Mouse (Mus musculus) forebrain, embryonic 11.5 days (tissue): Measurements from ENCODE around the gene Cep112. TPM values are rescaled to one million over a fixed set of nuclear protein-coding genes. Genes with fewer than 3 reads are reported as not detected.

Experiments
- ATAC-seq: fragments of 200-750 bp; cut with Nextera tagmentation; replicated peaks from 2 replicates; pipeline ENCODE4 v1.8.0; 2017; ENCODE audit warnings: moderate TSS enrichment; ENCODE audit not compliant: low FRiP score
- DNase-seq: peaks from one replicate; pipeline ENCODE4 v3.0.0-alpha.2; 2017; ENCODE audit warnings: low spot score
- H3K27ac ChIP-seq: fragments of 300-500 bp; sonication (generic); 2 replicates; pipeline ENCODE4 v1.5.1; 2014; ENCODE audit warnings: low read depth, low read length
- H3K27me3 ChIP-seq: fragments of 300-500 bp; sonication (generic); 2 replicates; pipeline ENCODE4 v1.6.1; 2014; ENCODE audit warnings: mild to moderate bottlenecking, low read length, mixed read lengths; ENCODE audit not compliant: control insufficient read depth, insufficient read depth
- H3K36me3 ChIP-seq: fragments of 300-500 bp; sonication (generic); 2 replicates; pipeline ENCODE4 v1.6.1; 2014; ENCODE audit warnings: mild to moderate bottlenecking, low read length, moderate library complexity, mixed read lengths; ENCODE audit not compliant: control insufficient read depth, insufficient read depth
- H3K4me1 ChIP-seq: fragments of 300-500 bp; sonication (generic); replicated peaks from 2 replicates; pipeline ENCODE4 v1.6.1; 2014; ENCODE audit warnings: low read length, mixed read lengths; ENCODE audit not compliant: control insufficient read depth, insufficient read depth
- H3K4me2 ChIP-seq: fragments of 300-500 bp; sonication (generic); 2 replicates; pipeline ENCODE4 v1.6.1; 2014; ENCODE audit warnings: low read depth, mild to moderate bottlenecking, low read length, moderate library complexity, mixed read lengths; ENCODE audit not compliant: severe bottlenecking
- H3K4me3 ChIP-seq: fragments of 300-500 bp; sonication (generic); 2 replicates; pipeline ENCODE4 v1.5.1; 2014; ENCODE audit warnings: low read depth, low read length
- H3K9ac ChIP-seq: fragments of 300-500 bp; sonication (generic); 2 replicates; pipeline ENCODE4 v1.6.1; 2014; ENCODE audit warnings: low read length
- H3K9me3 ChIP-seq: fragments of 300-500 bp; sonication (generic); 2 replicates; pipeline ENCODE4 v1.6.1; 2016; ENCODE audit warnings: low read length, mixed read lengths; ENCODE audit not compliant: control insufficient read depth
- WGBS: fragments of 180-500 bp; shearing (Covaris S2); extraction: QIAGEN DNeasy Blood & Tissue Kit; methylation state at CpG from one replicate; pipeline ENCODE4 v1.1.7; 2014; 5-methylcytosine and 5-hydroxymethylcytosine counted together
- polyA plus RNA-seq: library from polyadenylated mRNA; unstranded; fragments of >200 nt; fragmentation: Nextera tagmentation; extraction: Ambion mirVana; gene quantifications from 2 replicates; pipeline ENCODE4 v1.2.1, GENCODE M21; 2014

The Cep112 gene
- polyA plus RNA-seq, 1 experiment from 2014 or later, result 16.9 TPM

DNA sequence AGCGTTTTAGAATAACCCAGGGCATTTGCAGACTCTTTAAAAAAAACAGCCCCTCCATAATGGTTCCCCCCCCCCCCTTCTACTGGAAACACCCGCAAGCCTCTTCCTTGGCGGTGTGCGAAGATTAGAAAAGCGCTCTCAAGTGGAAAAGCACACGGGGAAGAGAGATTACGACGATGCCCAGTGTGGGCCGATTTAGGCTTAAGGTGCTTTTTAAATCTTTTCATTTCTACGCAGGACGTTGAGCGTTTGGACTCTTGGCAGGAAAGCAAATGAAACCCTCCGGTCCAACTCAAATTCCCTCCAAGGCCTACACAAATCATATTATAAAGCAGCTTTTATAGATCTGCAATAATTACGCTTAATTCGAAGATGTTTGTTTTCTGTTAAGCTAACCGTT is 465.6 kb downstream of the Cep112 start:
- H3K4me2 ChIP-seq, result peak overlapping the region; percentile 52
- DNase-seq (no peak), ATAC-seq (0 out of 2 replicates have a peak, but pooled peaks have one; percentile 11)
- no peaks in the 10 kb centered on the region for H3K36me3 ChIP-seq
- peak overlapping the region; percentile 22 for H3K4me3 ChIP-seq
- H3K27ac ChIP-seq, result 0 out of 2 replicates have a peak overlapping the region, but pooled peaks have one; percentile 31
- 10% methylated on average over 16 of the region's 16 CpGs for WGBS
- peaks cover 20% of the 10 kb centered on the region for H3K4me1 ChIP-seq
- no peaks in the 10 kb centered on the region for H3K9me3 ChIP-seq
- H3K9ac ChIP-seq, result peak overlapping the region; percentile 13
- H3K27me3 ChIP-seq, result peaks cover 6% of the 10 kb centered on the region; the same call in 1 of the 2 replicates

DNA sequence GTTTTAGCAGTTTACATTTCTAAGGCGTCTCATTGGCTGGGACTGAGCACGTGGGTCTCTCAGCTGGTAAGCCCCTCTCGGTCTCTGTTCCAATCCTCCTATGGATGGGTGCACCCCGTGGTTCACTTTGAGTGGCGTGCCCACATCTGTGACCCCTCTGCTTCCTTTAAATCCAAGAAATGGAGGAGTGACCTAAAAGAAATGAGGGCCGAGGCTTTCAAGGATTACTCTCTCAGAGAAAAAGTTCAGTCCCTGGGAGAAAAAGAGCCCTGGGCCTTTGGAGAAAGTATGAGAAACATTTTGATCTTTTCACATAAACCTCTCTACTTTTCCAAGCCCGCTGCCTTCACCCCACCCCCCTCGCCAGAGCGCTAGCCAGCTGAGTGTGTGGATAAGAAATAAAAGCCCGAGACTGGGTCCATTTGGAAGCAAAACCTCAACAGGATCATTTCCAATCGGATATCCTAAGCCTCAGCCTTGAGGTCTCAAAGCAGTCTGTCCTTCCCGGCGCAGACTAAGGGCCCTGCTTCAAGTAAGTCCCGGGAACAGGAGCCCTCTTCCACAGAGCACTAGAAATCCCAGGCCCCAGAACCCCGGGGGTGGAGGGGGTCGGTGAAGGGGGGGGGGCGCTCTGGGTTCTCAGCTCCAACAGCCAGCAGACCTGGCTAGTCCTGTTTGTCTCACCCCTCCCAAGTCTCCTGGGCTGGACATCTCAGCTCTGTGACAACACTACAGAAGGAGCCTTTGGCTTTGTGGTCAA is 466.3 kb downstream of the Cep112 start:
- Histone ChIP-seq H3K4me1 (peaks cover 20% of the 10 kb centered on the region), H3K36me3 (no peaks in the 10 kb centered on the region), H3K27ac (peak overlapping the region; percentile 86), H3K27me3 (peaks cover 6% of the 10 kb centered on the region; the same call in 1 of the 2 replicates), H3K4me3 (peak overlapping the region; percentile 22), H3K4me2 (peak overlapping the region; percentile 52), H3K9me3 (no peaks in the 10 kb centered on the region), H3K9ac (peak overlapping the region; percentile 40)
- peak; percentile 92 for ATAC-seq
- WGBS, result 0% methylated on average over 17 of the region's 17 CpGs
- peak; percentile 79 for DNase-seq

DNA sequence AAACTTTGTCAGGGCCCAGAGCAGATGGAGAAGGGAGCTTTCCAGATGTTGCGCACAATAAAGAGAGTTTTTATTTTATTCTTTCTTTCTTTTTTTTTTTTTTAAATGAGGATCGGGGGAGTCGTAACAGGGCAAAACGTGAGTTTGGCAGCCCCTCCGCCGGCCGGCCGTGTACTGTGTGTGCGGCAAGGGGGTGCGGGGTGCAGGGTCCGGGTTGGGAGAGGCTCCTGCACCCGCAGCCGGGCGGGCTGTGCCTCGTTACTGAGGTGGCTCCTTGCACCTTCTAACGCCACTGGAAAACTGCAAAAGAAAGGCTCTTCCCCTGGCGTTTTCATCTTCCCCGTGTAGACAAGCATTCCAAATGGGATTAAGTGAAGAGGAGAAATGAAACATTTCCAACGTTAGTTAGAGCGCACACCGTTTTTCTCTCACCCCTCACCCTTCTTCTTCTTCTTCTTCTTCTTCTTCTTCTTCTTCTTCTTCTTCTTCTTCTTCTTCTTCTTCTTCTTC is 466.9 kb downstream of the Cep112 start:
- peak overlapping the region; percentile 22 for H3K4me3 ChIP-seq
- ATAC-seq (no peak), DNase-seq (no peak)
- H3K27me3 ChIP-seq, result peaks cover 6% of the 10 kb centered on the region; the same call in 1 of the 2 replicates
- peak overlapping the region; percentile 40 for H3K9ac ChIP-seq
- no peaks in the 10 kb centered on the region for H3K36me3 ChIP-seq
- peak overlapping the region; percentile 52 for H3K4me2 ChIP-seq
- no peaks in the 10 kb centered on the region for H3K9me3 ChIP-seq
- H3K27ac ChIP-seq, result peak overlapping the region; percentile 86
- peaks cover 20% of the 10 kb centered on the region for H3K4me1 ChIP-seq
- under 1% methylated on average over 21 of the region's 21 CpGs for WGBS

GRCm38 (mm10) chr11:108892406-108892805 is 467.4 kb downstream of the Cep112 start:
- WGBS, result 3% methylated on average over 7 of the region's 7 CpGs
- Histone ChIP-seq H3K4me1 (peaks cover 20% of the 10 kb centered on the region), H3K27ac (peak overlapping the region; percentile 37; the same call in 1 of the 2 replicates), H3K4me3 (peak overlapping the region; percentile 10; the same call in 1 of the 2 replicates), H3K4me2 (peak overlapping the region; percentile 43; the same call in 1 of the 2 replicates), H3K27me3 (peaks cover 6% of the 10 kb centered on the region; the same call in 1 of the 2 replicates), H3K9ac (no peak overlapping the region), H3K9me3 (no peaks in the 10 kb centered on the region), H3K36me3 (no peaks in the 10 kb centered on the region)
- no peak for DNase-seq
- ATAC-seq, result no peak

DNA sequence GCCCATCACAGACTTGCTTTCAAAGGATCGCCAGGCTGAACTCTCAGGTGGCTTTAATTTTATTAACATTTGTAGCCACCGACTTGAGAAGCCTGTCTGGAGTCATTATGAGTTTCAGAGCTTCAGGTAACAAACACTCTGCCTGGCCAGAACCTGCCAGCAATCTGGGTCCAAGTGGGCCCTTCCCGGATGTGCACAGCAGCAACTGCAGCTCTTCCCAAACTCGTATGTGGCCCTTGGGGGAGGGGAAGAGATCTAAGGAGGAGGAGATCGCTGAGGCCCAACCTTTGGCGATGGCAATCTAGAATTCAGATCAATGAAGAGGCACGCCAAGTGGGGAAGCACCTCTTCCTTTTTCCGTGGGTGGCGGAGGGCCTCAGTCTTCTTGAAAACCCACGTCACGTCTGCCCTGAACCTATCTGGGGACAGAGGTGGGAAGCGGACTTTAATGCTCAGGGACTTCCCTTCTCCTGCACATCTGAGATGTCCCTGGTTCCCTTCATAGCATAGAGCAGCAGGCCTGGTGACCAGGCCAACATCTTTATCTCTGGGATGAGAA is 468.3 kb downstream of the Cep112 start:
- no peaks in the 10 kb centered on the region for H3K9me3 ChIP-seq
- H3K4me1 ChIP-seq, result peaks cover 20% of the 10 kb centered on the region
- DNase-seq (no peak), ATAC-seq (no peak)
- peaks cover 6% of the 10 kb centered on the region; the same call in 1 of the 2 replicates for H3K27me3 ChIP-seq
- H3K27ac ChIP-seq, result no peak overlapping the region
- H3K36me3 ChIP-seq, result no peaks in the 10 kb centered on the region
- H3K4me2 ChIP-seq, result 0 out of 2 replicates have a peak overlapping the region, but pooled peaks have one; percentile 18
- H3K4me3 ChIP-seq, result no peak overlapping the region
- H3K9ac ChIP-seq, result no peak overlapping the region
- WGBS, result 25% methylated on average over 12 of the region's 12 CpGs

DNA sequence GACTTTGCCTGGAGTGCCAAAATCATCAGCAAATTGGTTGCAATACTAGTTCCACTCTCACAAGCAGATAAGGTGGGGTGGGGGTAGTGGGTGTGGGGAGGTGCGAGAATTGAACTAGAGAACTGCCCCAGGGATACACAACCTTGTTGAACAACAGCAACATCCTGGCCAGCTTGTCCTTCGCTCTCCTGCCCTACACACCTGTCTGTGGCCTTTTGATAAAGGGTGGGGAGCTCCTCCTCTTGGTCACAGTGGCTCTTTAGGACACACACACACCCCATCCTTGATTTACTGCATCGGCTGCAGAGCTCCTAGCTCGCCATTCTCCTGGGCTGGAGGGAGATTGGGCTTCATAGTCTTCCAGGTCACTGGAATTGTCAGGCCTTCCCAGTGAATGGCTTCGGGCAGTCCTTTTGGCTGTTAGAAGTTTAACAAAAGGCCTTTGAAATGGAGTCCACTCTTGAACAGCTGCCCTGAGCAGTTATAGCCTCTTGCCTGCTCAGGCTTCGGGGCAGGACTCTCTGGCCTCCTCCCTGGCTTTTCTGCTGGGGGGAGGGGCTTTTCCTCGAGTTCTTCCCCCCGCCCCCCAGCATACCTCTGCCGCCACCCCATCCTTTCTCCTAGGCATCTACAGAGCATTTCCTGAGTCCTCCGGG is 469.0 kb downstream of the Cep112 start:
- Histone ChIP-seq H3K36me3 (no peaks in the 10 kb centered on the region), H3K4me3 (no peak overlapping the region), H3K27ac (peak overlapping the region; percentile 27; the same call in 1 of the 2 replicates), H3K9me3 (no peaks in the 10 kb centered on the region), H3K4me2 (peak overlapping the region; percentile 18; the same call in 1 of the 2 replicates), H3K9ac (no peak overlapping the region), H3K4me1 (peaks cover 20% of the 10 kb centered on the region), H3K27me3 (peaks cover 4% of the 10 kb centered on the region; the same call in 1 of the 2 replicates)
- DNase-seq, result no peak
- 18% methylated on average over 10 of the region's 10 CpGs for WGBS
- no peak for ATAC-seq

DNA sequence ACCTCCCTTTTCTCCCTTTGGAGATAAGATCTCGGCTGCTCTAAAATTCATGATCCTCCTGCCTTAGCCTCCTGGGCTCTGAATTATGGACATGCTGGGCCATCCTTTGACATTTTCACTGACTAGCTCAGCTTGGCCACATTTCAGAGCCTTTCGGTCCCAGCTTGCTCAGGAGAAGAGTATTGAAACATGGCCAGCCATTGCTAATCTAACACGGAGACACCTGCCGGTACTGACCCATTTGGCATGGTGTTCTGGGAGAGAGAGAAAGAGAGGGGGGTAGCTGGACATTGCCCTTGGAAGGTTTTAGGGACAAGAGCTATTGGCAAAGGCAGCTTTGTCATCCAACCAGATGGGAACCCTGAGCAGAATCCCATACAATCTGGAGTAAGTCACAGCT is 472.0 kb downstream of the Cep112 start:
- Histone ChIP-seq H3K4me3 (no peak overlapping the region), H3K27ac (no peak overlapping the region), H3K9ac (no peak overlapping the region), H3K9me3 (no peaks in the 10 kb centered on the region), H3K36me3 (no peaks in the 10 kb centered on the region), H3K4me1 (peaks cover 16% of the 10 kb centered on the region), H3K4me2 (no peak overlapping the region), H3K27me3 (peaks cover 4% of the 10 kb centered on the region; the same call in 1 of the 2 replicates)
- ATAC-seq, result no peak
- WGBS, result 92% methylated on average over 4 of the region's 4 CpGs
- DNase-seq, result no peak

DNA sequence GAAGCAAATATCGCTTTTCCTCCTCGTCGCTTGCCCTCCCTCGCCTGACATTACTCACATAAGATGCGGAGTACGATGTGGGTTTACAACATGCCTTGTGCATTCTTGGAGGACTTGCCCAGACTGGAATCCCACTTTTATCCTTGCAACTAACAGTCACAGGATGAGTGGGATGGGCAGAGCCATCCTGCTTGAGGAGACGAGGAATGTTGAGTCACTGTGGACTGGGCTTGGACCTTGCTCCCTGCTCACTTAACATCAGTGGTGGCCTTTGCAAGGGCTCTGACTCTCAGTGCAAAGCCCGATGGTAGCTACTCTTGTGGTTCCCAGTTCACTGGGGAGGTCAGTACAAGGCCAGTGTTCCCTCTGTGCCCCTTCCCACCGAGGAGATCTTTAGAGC is 473.1 kb downstream of the Cep112 start:
- Histone ChIP-seq H3K4me2 (no peak overlapping the region), H3K27ac (no peak overlapping the region), H3K36me3 (no peaks in the 10 kb centered on the region), H3K4me3 (no peak overlapping the region), H3K4me1 (peaks cover 16% of the 10 kb centered on the region), H3K9ac (no peak overlapping the region), H3K27me3 (peaks cover 4% of the 10 kb centered on the region; the same call in 1 of the 2 replicates), H3K9me3 (no peaks in the 10 kb centered on the region)
- DNase-seq (no peak), ATAC-seq (no peak)
- 79% methylated on average over 9 of the region's 9 CpGs for WGBS
